Mouse (Mus musculus) gastrocnemius, adult 2 months (tissue): ENCODE data around the gene Itsn1. TPM values are rescaled to one million over a fixed set of nuclear protein-coding genes. Genes with fewer than 3 reads are reported as not detected.

Experiments
- DNase-seq: peaks from one replicate; pipeline ENCODE4 v3.0.0; 2022
- H3K27ac ChIP-seq: fragments of 200-600 bp; 2 replicates; pipeline ENCODE4 v1.8.1; 2022; ENCODE audit warnings: mild to moderate bottlenecking
- H3K4me3 ChIP-seq: fragments of 200-600 bp; 2 replicates; pipeline ENCODE4 v1.8.1; 2022; ENCODE audit warnings: mild to moderate bottlenecking, moderate library complexity
- CTCF ChIP-seq: fragments of 200-600 bp; IDR thresholded peaks from 2 replicates; pipeline ENCODE4 v1.8.1; 2022; ENCODE audit warnings: antibody characterized with exemption, mild to moderate bottlenecking, moderate library complexity
- intact Hi-C: fragments of 180-260 bp; cut with DNase I; formaldehyde crosslinking; loops from one replicate; pipeline ENCODE4 v1.15.1; 2025
- total RNA-seq, 2 experiments: library from RNA; stranded (reverse); gene quantifications; 2 replicates each; pipeline ENCODE4 v1.2.3; 2021

Itsn1 gene
- total RNA-seq, 2 experiments from 2014 or later: 60.2 to 66.1 TPM

- DNase-seq: no peak
- Histone ChIP-seq H3K27ac (peak overlapping the region; percentile 82), H3K4me3 (no peak overlapping the region)
- intact Hi-C loops: no loop called here
- TF ChIP-seq CTCF: no peak
Observed at GRCm38 (mm10) chr16:91736046-91736816, 7.2 kb downstream of the Itsn1 start.

- no peak for DNase-seq
- Histone ChIP-seq H3K27ac (peak overlapping the region; percentile 59), H3K4me3 (no peak overlapping the region)
- intact Hi-C loops: no loop called here
- no peak for TF ChIP-seq CTCF
Observed at GRCm38 (mm10) chr16:91738505-91738904, 9.4 kb downstream of the Itsn1 start.

GRCm38 (mm10) chr16:91740184-91740917 lies 11.3 kb downstream of the Itsn1 start:
- intact Hi-C loops: no loop called here
- peak overlapping the region; percentile 6; the same call in 1 of the 2 replicates for H3K4me3 ChIP-seq
- peak overlapping the region; percentile 85 for H3K27ac ChIP-seq
- DNase-seq: peak; percentile 65
- no peak for TF ChIP-seq CTCF

GRCm38 (mm10) chr16:91740918-91741255 lies 11.8 kb downstream of the Itsn1 start:
- TF ChIP-seq CTCF: no peak
- intact Hi-C loops: no loop called here
- Histone ChIP-seq H3K4me3 (peak overlapping the region; percentile 6; the same call in 1 of the 2 replicates), H3K27ac (peak overlapping the region; percentile 85)
- no peak for DNase-seq

- no peak for TF ChIP-seq CTCF
- H3K27ac ChIP-seq: peak overlapping the region; percentile 49; the same call in 1 of the 2 replicates
- intact Hi-C loops: no loop called here
- DNase-seq: no peak
- no peak overlapping the region for H3K4me3 ChIP-seq
Observed at GRCm38 (mm10) chr16:91743055-91743454, 14.0 kb downstream of the Itsn1 start.

- H3K4me3 ChIP-seq: peak overlapping the region; percentile 42; the same call in 1 of the 2 replicates
- H3K27ac ChIP-seq: peak overlapping the region; percentile 29
- TF ChIP-seq CTCF: no peak
- intact Hi-C loops: no loop called here
- DNase-seq: peak; percentile 39
Observed at GRCm38 (mm10) chr16:91746101-91746950, 17.2 kb downstream of the Itsn1 start.

- intact Hi-C loops: no loop called here
- Histone ChIP-seq H3K27ac (no peak overlapping the region), H3K4me3 (no peak overlapping the region)
- DNase-seq: no peak
- TF ChIP-seq CTCF: no peak
Observed at GRCm38 (mm10) chr16:91747567-91747966, 18.5 kb downstream of the Itsn1 start.

- intact Hi-C loops: no loop called here
- no peak for TF ChIP-seq CTCF
- DNase-seq: no peak
- Histone ChIP-seq H3K27ac (no peak overlapping the region; the same call in 1 of the 2 replicates), H3K4me3 (no peak overlapping the region)
Observed at GRCm38 (mm10) chr16:91751644-91752385, 22.7 kb downstream of the Itsn1 start.

- TF ChIP-seq CTCF: no peak
- no peak overlapping the region for H3K27ac ChIP-seq
- DNase-seq: no peak
- no peak overlapping the region for H3K4me3 ChIP-seq
- intact Hi-C loops: no loop called here
Observed at GRCm38 (mm10) chr16:91753611-91754010, 24.5 kb downstream of the Itsn1 start.

GRCm38 (mm10) chr16:91754957-91755356 lies 25.9 kb downstream of the Itsn1 start:
- H3K27ac ChIP-seq: no peak overlapping the region
- DNase-seq: no peak
- intact Hi-C loops: no loop called here
- H3K4me3 ChIP-seq: no peak overlapping the region
- TF ChIP-seq CTCF: no peak

- intact Hi-C loops: no loop called here
- no peak for DNase-seq
- no peak overlapping the region for H3K4me3 ChIP-seq
- peak overlapping the region; percentile 92 for H3K27ac ChIP-seq
- no peak for TF ChIP-seq CTCF
Observed at GRCm38 (mm10) chr16:91761202-91761601, 32.1 kb downstream of the Itsn1 start.

GRCm38 (mm10) chr16:91761761-91762160 lies 32.7 kb downstream of the Itsn1 start:
- intact Hi-C loops: no loop called here
- Histone ChIP-seq H3K4me3 (no peak overlapping the region), H3K27ac (peak overlapping the region; percentile 92)
- no peak for TF ChIP-seq CTCF
- DNase-seq: no peak
